Mouse (Mus musculus): Measurements from ENCODE around the gene Zranb3. TPM values are rescaled to one million over a fixed set of nuclear protein-coding genes. Genes with fewer than 3 reads are reported as not detected.

Zranb3 gene
- polyA plus RNA-seq, 1 experiment from 2014 or later, result 10.2 TPM

DNA sequence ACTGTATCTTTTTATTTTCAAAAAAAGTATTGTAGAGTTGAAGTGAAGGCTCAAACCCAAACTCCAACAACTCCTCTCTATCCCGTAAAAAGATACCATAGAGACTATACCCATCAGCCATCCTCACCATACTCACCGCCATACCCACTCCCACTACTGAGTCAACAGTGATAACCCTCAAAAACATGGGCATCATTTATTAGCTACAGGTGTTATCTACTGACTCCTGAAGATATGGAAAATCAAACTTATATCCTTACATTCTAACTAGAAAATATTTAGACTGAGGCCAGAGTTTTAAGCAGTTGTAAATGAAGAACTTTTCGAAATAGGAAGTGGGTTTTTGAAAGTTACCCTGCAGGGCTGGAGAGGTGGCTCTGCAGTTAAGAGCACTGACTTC is 32.8 kb downstream of the Zranb3 start:
- ATAC-seq (ENCODE audit: insufficient number of reproducible peaks, insufficient read depth, low FRiP score, low read depth), result no peak
- H3K9me3 ChIP-seq (ENCODE audit: control insufficient read depth, low read depth, low read length), result no peaks in the 10 kb centered on the region
- WGBS, result 91% methylated on average over 3 of the region's 3 CpGs

GRCm38 (mm10) chr1:128068945-128069397 is 33.9 kb downstream of the Zranb3 start:
- no peak overlapping the region for H3K9ac ChIP-seq (replicated peaks; ENCODE audit: low read depth, low read length)
- no peak overlapping the region for H3K27ac ChIP-seq (ENCODE audit: low read length)
- no peaks in the 10 kb centered on the region for H3K36me3 ChIP-seq (ENCODE audit: control insufficient read depth, insufficient read depth, low read length)
- no peak; the same call in 1 of the 2 replicates for ATAC-seq (ENCODE audit: insufficient number of reproducible peaks, insufficient read depth, low FRiP score, low read depth)
- no peaks in the 10 kb centered on the region for H3K9me3 ChIP-seq (ENCODE audit: control insufficient read depth, low read depth, low read length)
- H3K27me3 ChIP-seq (ENCODE audit: control insufficient read depth, insufficient read depth, low read length), result no peaks in the 10 kb centered on the region
- H3K4me1 ChIP-seq (ENCODE audit: control insufficient read depth, insufficient read depth, low read length), result no peaks in the 10 kb centered on the region
- H3K4me3 ChIP-seq (ENCODE audit: low read depth, low read length), result no peak overlapping the region
- WGBS, result 57% methylated on average over 2 of the region's 2 CpGs
- no peak overlapping the region for H3K4me2 ChIP-seq (replicated peaks; ENCODE audit: low read depth, low read length)

More for the DNA sequence above, 32.8 kb downstream of the Zranb3 start:
- no peak overlapping the region for H3K4me2 ChIP-seq (replicated peaks; ENCODE audit: low read depth, low read length)
- H3K4me3 ChIP-seq (ENCODE audit: low read depth, low read length), result no peak overlapping the region
- no peaks in the 10 kb centered on the region for H3K27me3 ChIP-seq (ENCODE audit: control insufficient read depth, insufficient read depth, low read length)
- no peaks in the 10 kb centered on the region for H3K36me3 ChIP-seq (ENCODE audit: control insufficient read depth, insufficient read depth, low read length)
- no peaks in the 10 kb centered on the region for H3K4me1 ChIP-seq (ENCODE audit: control insufficient read depth, insufficient read depth, low read length)
- H3K27ac ChIP-seq (ENCODE audit: low read length), result no peak overlapping the region
- H3K9ac ChIP-seq (replicated peaks; ENCODE audit: low read depth, low read length), result no peak overlapping the region

DNA sequence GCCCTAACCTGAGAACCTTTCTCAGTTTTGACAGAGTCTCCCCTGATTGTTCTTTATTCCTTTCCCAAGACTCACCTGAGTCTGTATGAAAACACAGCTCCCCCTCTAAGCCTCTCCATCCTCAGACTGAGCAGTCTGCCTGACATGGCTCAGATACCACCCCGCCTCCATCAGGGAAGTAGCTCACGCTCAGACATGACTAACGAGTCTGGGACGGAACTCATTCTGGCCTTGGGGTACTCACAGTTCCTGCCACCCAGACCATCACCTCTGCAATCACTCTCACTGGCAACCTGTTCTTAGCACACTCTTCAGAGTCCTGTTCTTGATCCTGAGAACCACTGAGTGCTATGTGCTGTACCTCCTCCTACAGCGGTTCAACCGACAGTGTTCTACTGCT is 38.1 kb downstream of the Zranb3 start:
- Histone ChIP-seq H3K36me3 (ENCODE audit: control insufficient read depth, insufficient read depth, low read length) (no peaks in the 10 kb centered on the region), H3K4me1 (ENCODE audit: control insufficient read depth, insufficient read depth, low read length) (no peaks in the 10 kb centered on the region), H3K9ac (replicated peaks; ENCODE audit: low read depth, low read length) (no peak overlapping the region), H3K4me2 (replicated peaks; ENCODE audit: low read depth, low read length) (no peak overlapping the region), H3K27ac (ENCODE audit: low read length) (no peak overlapping the region), H3K4me3 (ENCODE audit: low read depth, low read length) (no peak overlapping the region), H3K27me3 (ENCODE audit: control insufficient read depth, insufficient read depth, low read length) (no peaks in the 10 kb centered on the region), H3K9me3 (ENCODE audit: control insufficient read depth, low read depth, low read length) (no peaks in the 10 kb centered on the region)
- ATAC-seq (ENCODE audit: insufficient number of reproducible peaks, insufficient read depth, low FRiP score, low read depth), result no peak
- WGBS, result 76% methylated on average over 6 of the region's 6 CpGs

DNA sequence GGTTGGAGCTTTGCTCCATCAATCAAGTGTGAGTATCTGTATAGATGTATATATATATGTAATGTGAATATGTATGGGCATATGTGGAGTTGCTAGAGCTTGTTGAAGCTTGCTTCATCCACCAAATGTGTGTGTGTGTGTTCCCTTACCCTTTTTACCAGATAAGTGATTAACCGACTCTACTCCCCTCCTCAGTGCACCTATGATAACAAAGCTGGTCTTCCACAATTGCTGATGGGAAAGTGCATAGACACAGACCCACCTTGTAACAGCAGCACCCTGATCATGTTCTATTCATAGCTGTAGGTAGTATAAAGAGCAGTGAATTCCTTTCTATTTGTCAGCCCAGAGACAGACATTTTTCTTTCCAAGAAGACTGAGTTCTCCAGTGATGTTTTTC is 40.7 kb downstream of the Zranb3 start:
- 90% methylated on average over 1 of the region's 1 CpGs for WGBS
- H3K9me3 ChIP-seq (ENCODE audit: control insufficient read depth, low read depth, low read length), result no peaks in the 10 kb centered on the region
- no peak overlapping the region for H3K4me3 ChIP-seq (ENCODE audit: low read depth, low read length)
- H3K27me3 ChIP-seq (ENCODE audit: control insufficient read depth, insufficient read depth, low read length), result no peaks in the 10 kb centered on the region
- no peaks in the 10 kb centered on the region for H3K4me1 ChIP-seq (ENCODE audit: control insufficient read depth, insufficient read depth, low read length)
- no peak overlapping the region for H3K4me2 ChIP-seq (replicated peaks; ENCODE audit: low read depth, low read length)
- no peaks in the 10 kb centered on the region for H3K36me3 ChIP-seq (ENCODE audit: control insufficient read depth, insufficient read depth, low read length)
- ATAC-seq (ENCODE audit: insufficient number of reproducible peaks, insufficient read depth, low FRiP score, low read depth), result no peak
- H3K9ac ChIP-seq (replicated peaks; ENCODE audit: low read depth, low read length), result no peak overlapping the region
- no peak overlapping the region for H3K27ac ChIP-seq (ENCODE audit: low read length)

- Histone ChIP-seq H3K9ac (replicated peaks; ENCODE audit: low read depth, low read length) (no peak overlapping the region), H3K27ac (ENCODE audit: low read length) (no peak overlapping the region), H3K4me2 (replicated peaks; ENCODE audit: low read depth, low read length) (no peak overlapping the region), H3K27me3 (ENCODE audit: control insufficient read depth, insufficient read depth, low read length) (no peaks in the 10 kb centered on the region), H3K4me1 (ENCODE audit: control insufficient read depth, insufficient read depth, low read length) (no peaks in the 10 kb centered on the region), H3K4me3 (ENCODE audit: low read depth, low read length) (no peak overlapping the region), H3K9me3 (ENCODE audit: control insufficient read depth, low read depth, low read length) (no peaks in the 10 kb centered on the region), H3K36me3 (ENCODE audit: control insufficient read depth, insufficient read depth, low read length) (no peaks in the 10 kb centered on the region)
- WGBS, result 72% methylated on average over 1 of the region's 1 CpGs
- ATAC-seq (ENCODE audit: insufficient number of reproducible peaks, insufficient read depth, low FRiP score, low read depth), result no peak
Measured at GRCm38 (mm10) chr1:128061401-128061800, 41.4 kb downstream of the Zranb3 start.

GRCm38 (mm10) chr1:128060655-128061344 is 42.0 kb downstream of the Zranb3 start:
- no peak for ATAC-seq (ENCODE audit: insufficient number of reproducible peaks, insufficient read depth, low FRiP score, low read depth)
- 59% methylated on average over 8 of the region's 8 CpGs for WGBS
- no peaks in the 10 kb centered on the region for H3K4me1 ChIP-seq (ENCODE audit: control insufficient read depth, insufficient read depth, low read length)
- H3K36me3 ChIP-seq (ENCODE audit: control insufficient read depth, insufficient read depth, low read length), result no peaks in the 10 kb centered on the region
- no peak overlapping the region for H3K4me3 ChIP-seq (ENCODE audit: low read depth, low read length)
- H3K4me2 ChIP-seq (replicated peaks; ENCODE audit: low read depth, low read length), result no peak overlapping the region
- H3K27me3 ChIP-seq (ENCODE audit: control insufficient read depth, insufficient read depth, low read length), result no peaks in the 10 kb centered on the region
- H3K9me3 ChIP-seq (ENCODE audit: control insufficient read depth, low read depth, low read length), result no peaks in the 10 kb centered on the region
- no peak overlapping the region for H3K27ac ChIP-seq (ENCODE audit: low read length)
- no peak overlapping the region for H3K9ac ChIP-seq (replicated peaks; ENCODE audit: low read depth, low read length)

DNA sequence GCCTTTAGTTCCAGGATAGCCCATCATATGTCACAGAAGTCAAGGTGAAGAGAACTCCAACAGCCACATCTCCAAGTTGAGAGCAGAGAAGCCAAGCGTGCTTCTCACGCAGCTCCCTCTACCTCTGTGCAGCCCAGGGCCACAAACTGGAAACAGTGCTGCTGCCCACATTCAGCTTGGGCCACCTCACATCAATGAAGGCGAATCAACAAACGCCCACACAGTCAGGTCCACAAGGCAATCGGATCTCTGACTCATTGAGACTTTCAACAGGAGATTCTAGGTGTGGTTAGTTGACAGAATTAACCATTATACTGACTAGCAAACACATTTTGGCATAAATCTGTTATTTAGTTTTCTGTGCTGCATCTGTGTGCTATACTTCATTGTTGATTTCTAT is 44.2 kb downstream of the Zranb3 start:
- ATAC-seq (ENCODE audit: insufficient number of reproducible peaks, insufficient read depth, low FRiP score, low read depth), result no peak
- Histone ChIP-seq H3K27me3 (ENCODE audit: control insufficient read depth, insufficient read depth, low read length) (no peaks in the 10 kb centered on the region), H3K4me2 (replicated peaks; ENCODE audit: low read depth, low read length) (no peak overlapping the region), H3K9me3 (ENCODE audit: control insufficient read depth, low read depth, low read length) (no peaks in the 10 kb centered on the region), H3K4me1 (ENCODE audit: control insufficient read depth, insufficient read depth, low read length) (no peaks in the 10 kb centered on the region), H3K9ac (replicated peaks; ENCODE audit: low read depth, low read length) (no peak overlapping the region), H3K4me3 (ENCODE audit: low read depth, low read length) (no peak overlapping the region), H3K36me3 (ENCODE audit: control insufficient read depth, insufficient read depth, low read length) (no peaks in the 10 kb centered on the region), H3K27ac (ENCODE audit: low read length) (no peak overlapping the region)
- 92% methylated on average over 5 of the region's 5 CpGs for WGBS

- H3K9ac ChIP-seq (replicated peaks; ENCODE audit: low read depth, low read length), result no peak overlapping the region
- H3K27me3 ChIP-seq (ENCODE audit: control insufficient read depth, insufficient read depth, low read length), result no peaks in the 10 kb centered on the region
- no peak overlapping the region for H3K4me2 ChIP-seq (replicated peaks; ENCODE audit: low read depth, low read length)
- WGBS, result 89% methylated on average over 4 of the region's 4 CpGs
- H3K4me3 ChIP-seq (ENCODE audit: low read depth, low read length), result no peak overlapping the region
- no peaks in the 10 kb centered on the region for H3K36me3 ChIP-seq (ENCODE audit: control insufficient read depth, insufficient read depth, low read length)
- ATAC-seq (ENCODE audit: insufficient number of reproducible peaks, insufficient read depth, low FRiP score, low read depth), result no peak
- no peak overlapping the region for H3K27ac ChIP-seq (ENCODE audit: low read length)
- no peaks in the 10 kb centered on the region for H3K9me3 ChIP-seq (ENCODE audit: control insufficient read depth, low read depth, low read length)
- no peaks in the 10 kb centered on the region for H3K4me1 ChIP-seq (ENCODE audit: control insufficient read depth, insufficient read depth, low read length)
Measured at GRCm38 (mm10) chr1:128057269-128057668, 45.6 kb downstream of the Zranb3 start.

- Histone ChIP-seq H3K27me3 (ENCODE audit: control insufficient read depth, insufficient read depth, low read length) (no peaks in the 10 kb centered on the region), H3K27ac (ENCODE audit: low read length) (no peak overlapping the region), H3K4me2 (replicated peaks; ENCODE audit: low read depth, low read length) (no peak overlapping the region), H3K9ac (replicated peaks; ENCODE audit: low read depth, low read length) (no peak overlapping the region), H3K36me3 (ENCODE audit: control insufficient read depth, insufficient read depth, low read length) (no peaks in the 10 kb centered on the region), H3K4me1 (ENCODE audit: control insufficient read depth, insufficient read depth, low read length) (no peaks in the 10 kb centered on the region), H3K9me3 (ENCODE audit: control insufficient read depth, low read depth, low read length) (no peaks in the 10 kb centered on the region), H3K4me3 (ENCODE audit: low read depth, low read length) (no peak overlapping the region)
- 84% methylated on average over 7 of the region's 7 CpGs for WGBS
- no peak for ATAC-seq (ENCODE audit: insufficient number of reproducible peaks, insufficient read depth, low FRiP score, low read depth)
Measured at GRCm38 (mm10) chr1:128046920-128047319, 55.9 kb downstream of the Zranb3 start.
